Mouse (Mus musculus) limb, embryonic 11.5 days (tissue): ENCODE results near the gene Gria1. TPM values are rescaled to one million over a fixed set of nuclear protein-coding genes. Genes with fewer than 3 reads are reported as not detected.

Experiments
- ATAC-seq: fragments of 200-750 bp; cut with Nextera tagmentation; 2 replicates; pipeline ENCODE4 v1.8.0; 2017; ENCODE audit warnings: low read depth; ENCODE audit not compliant: insufficient number of reproducible peaks, low FRiP score, low TSS enrichment
- DNase-seq: peaks from one replicate; pipeline ENCODE4 v3.0.0-alpha.2; 2015; ENCODE audit warnings: low spot score
- H3K27ac ChIP-seq: fragments of 300-500 bp; sonication (generic); replicated peaks from 2 replicates; pipeline ENCODE4 v1.5.1; 2014; ENCODE audit warnings: low read depth, mild to moderate bottlenecking, low read length
- H3K27me3 ChIP-seq: fragments of 300-500 bp; sonication (generic); 2 replicates; pipeline ENCODE4 v1.6.1; 2014; ENCODE audit warnings: mild to moderate bottlenecking, low read length, mixed read lengths; ENCODE audit not compliant: control insufficient read depth, insufficient read depth
- H3K36me3 ChIP-seq: fragments of 300-500 bp; sonication (generic); 2 replicates; pipeline ENCODE4 v1.6.1; 2014; ENCODE audit warnings: mild to moderate bottlenecking, low read length, moderate library complexity, mixed read lengths; ENCODE audit not compliant: control insufficient read depth, insufficient read depth
- H3K4me1 ChIP-seq: fragments of 300-500 bp; sonication (generic); 2 replicates; pipeline ENCODE4 v1.6.1; 2014; ENCODE audit warnings: low read length, mixed read lengths; ENCODE audit not compliant: control insufficient read depth, insufficient read depth
- H3K4me2 ChIP-seq: fragments of 300-500 bp; sonication (generic); 2 replicates; pipeline ENCODE4 v1.6.1; 2014; ENCODE audit warnings: low read depth, mild to moderate bottlenecking, moderate library complexity; ENCODE audit not compliant: severe bottlenecking
- H3K4me3 ChIP-seq: fragments of 300-500 bp; sonication (generic); 2 replicates; pipeline ENCODE4 v1.5.1; 2014; ENCODE audit warnings: low read depth, low read length
- H3K9ac ChIP-seq: fragments of 300-500 bp; sonication (generic); 2 replicates; pipeline ENCODE4 v1.6.1; 2014; ENCODE audit warnings: mild to moderate bottlenecking, low read length
- H3K9me3 ChIP-seq: fragments of 300-500 bp; sonication (generic); 2 replicates; pipeline ENCODE4 v1.6.1; 2016; ENCODE audit warnings: low read length; ENCODE audit not compliant: control insufficient read depth
- WGBS: fragments of 180-500 bp; shearing (Covaris S2); extraction: QIAGEN DNeasy Blood & Tissue Kit; methylation state at CpG from one replicate; pipeline ENCODE4 v1.1.7; 2014; 5-methylcytosine and 5-hydroxymethylcytosine counted together
- polyA plus RNA-seq: library from polyadenylated mRNA; unstranded; fragments of >200 nt; fragmentation: Nextera tagmentation; extraction: Ambion mirVana; gene quantifications from 2 replicates; pipeline ENCODE4 v1.2.1, GENCODE M21; 2014

Gene Gria1
- polyA plus RNA-seq, 1 experiment from 2014 or later, result 0.24 TPM

DNA sequence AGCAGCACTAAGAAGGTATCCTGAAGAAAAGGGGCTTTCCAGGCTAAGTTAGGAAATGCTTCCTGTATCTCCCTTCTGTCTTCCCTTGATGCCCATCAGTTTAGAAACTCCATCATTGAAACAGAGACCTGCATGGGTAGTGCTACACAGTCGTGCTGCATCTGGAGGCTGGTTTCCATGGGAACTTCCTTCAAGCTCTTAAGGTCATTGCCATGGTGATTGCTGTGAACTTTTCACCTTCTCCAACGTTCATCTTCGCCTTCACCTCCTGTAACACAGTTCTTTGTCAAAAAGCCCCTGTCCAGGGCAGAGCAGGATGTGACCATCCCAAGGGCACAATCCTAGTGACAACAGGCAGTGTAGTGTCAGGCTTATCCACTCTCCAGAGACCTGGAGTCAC lies 228.6 kb downstream of the Gria1 start:
- Histone ChIP-seq H3K4me3 (no peak overlapping the region), H3K36me3 (no peaks in the 10 kb centered on the region), H3K27ac (no peak overlapping the region), H3K4me2 (no peak overlapping the region), H3K9me3 (no peaks in the 10 kb centered on the region), H3K9ac (no peak overlapping the region), H3K27me3 (no peaks in the 10 kb centered on the region), H3K4me1 (peaks cover 7% of the 10 kb centered on the region)
- 33% methylated on average over 3 of the region's 3 CpGs for WGBS
- DNase-seq (no peak), ATAC-seq (no peak)

DNA sequence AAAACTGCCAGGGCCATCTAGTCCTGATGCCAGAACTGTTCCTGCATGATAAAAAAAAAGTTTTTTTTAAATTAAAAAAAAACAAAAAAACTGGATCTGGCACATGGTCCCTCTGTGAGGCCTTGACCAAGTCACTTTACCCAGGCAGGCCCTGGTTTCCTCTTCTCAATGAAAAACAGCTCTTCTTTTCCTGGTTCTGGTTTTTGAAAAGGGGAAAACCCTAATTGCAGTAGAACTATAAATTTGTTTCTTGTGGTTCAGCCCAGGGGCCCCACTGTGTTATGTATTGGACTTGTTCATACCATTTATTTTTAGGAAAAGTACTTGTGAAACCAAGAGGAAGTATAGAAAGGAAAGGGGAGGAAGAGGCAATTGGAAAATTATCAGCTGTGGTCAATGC lies 232.6 kb downstream of the Gria1 start:
- Histone ChIP-seq H3K4me2 (no peak overlapping the region), H3K4me3 (no peak overlapping the region), H3K9ac (no peak overlapping the region), H3K27ac (no peak overlapping the region), H3K9me3 (no peaks in the 10 kb centered on the region), H3K27me3 (no peaks in the 10 kb centered on the region), H3K4me1 (no peaks in the 10 kb centered on the region), H3K36me3 (no peaks in the 10 kb centered on the region)
- DNase-seq, result no peak
- no peak for ATAC-seq

DNA sequence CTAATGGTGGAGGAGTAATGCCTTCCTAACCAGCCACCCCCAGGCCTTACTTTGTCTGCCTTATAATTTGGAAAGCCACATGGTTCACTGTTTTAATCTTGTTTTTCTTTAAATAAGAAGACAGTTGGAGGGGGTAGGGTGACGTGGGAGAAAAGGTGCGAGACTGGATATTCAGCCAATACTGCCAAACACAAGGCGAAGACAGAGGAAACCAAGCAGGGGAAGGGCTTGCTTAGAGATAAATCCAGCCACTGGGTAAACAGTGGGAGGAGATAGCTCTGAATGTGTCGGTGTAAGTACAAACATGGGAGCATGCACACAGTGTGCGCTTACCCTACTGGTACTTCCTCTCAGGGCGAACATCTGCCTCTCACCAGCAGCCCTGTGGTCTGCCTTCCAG lies 233.4 kb downstream of the Gria1 start:
- ATAC-seq, result no peak
- Histone ChIP-seq H3K27ac (no peak overlapping the region), H3K9me3 (no peaks in the 10 kb centered on the region), H3K36me3 (no peaks in the 10 kb centered on the region), H3K4me2 (no peak overlapping the region), H3K27me3 (no peaks in the 10 kb centered on the region), H3K4me1 (no peaks in the 10 kb centered on the region), H3K9ac (no peak overlapping the region), H3K4me3 (no peak overlapping the region)
- no peak for DNase-seq
- 82% methylated on average over 6 of the region's 6 CpGs for WGBS

DNA sequence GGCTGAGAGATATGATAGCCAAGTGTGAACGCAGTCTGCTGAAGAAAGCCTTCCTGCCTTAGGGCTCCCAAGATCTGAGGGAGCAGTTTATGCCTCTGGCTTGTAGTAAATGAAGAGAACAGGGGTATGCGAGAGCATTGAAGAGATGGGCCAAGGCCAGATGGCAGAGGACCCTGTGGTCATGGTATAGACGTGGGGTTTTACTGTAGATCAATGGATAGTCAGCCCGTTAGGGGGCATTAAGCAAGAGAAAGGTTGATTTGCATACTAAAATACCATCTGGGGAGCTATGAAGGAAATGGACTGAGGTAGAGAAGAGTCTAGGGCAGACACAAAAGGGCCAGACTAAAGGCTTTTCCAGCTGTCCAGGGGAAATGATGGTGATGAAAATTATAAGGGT lies 237.7 kb downstream of the Gria1 start:
- Histone ChIP-seq H3K27me3 (no peaks in the 10 kb centered on the region), H3K9ac (no peak overlapping the region), H3K27ac (no peak overlapping the region), H3K4me2 (no peak overlapping the region), H3K36me3 (no peaks in the 10 kb centered on the region), H3K4me1 (no peaks in the 10 kb centered on the region), H3K9me3 (no peaks in the 10 kb centered on the region), H3K4me3 (no peak overlapping the region)
- WGBS, result 83% methylated on average over 4 of the region's 4 CpGs
- DNase-seq (no peak), ATAC-seq (no peak)

DNA sequence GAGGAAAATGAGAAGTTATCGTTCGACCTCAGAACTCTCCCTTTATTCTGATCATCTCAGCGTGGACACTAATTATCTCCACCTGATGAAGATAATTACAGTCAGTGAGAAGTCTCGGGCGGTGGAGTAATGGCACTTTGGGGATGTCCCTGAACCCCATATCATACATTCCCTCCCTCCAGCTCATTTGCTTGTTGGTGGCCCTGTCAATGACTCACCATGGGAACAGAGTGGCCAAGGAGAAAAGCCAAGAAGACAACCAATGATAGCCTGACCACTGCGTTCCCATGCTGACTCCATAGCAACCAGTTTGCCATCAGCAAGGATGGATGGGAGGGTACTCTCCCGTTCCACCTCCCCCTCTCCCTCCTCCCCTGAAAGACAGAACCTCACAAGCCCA lies 238.9 kb downstream of the Gria1 start:
- no peaks in the 10 kb centered on the region for H3K36me3 ChIP-seq
- H3K4me3 ChIP-seq, result no peak overlapping the region
- no peak overlapping the region for H3K9ac ChIP-seq
- 78% methylated on average over 7 of the region's 7 CpGs for WGBS
- H3K4me2 ChIP-seq, result no peak overlapping the region
- H3K27ac ChIP-seq, result no peak overlapping the region
- DNase-seq (no peak), ATAC-seq (no peak)
- H3K9me3 ChIP-seq, result no peaks in the 10 kb centered on the region
- no peaks in the 10 kb centered on the region for H3K4me1 ChIP-seq
- no peaks in the 10 kb centered on the region for H3K27me3 ChIP-seq

DNA sequence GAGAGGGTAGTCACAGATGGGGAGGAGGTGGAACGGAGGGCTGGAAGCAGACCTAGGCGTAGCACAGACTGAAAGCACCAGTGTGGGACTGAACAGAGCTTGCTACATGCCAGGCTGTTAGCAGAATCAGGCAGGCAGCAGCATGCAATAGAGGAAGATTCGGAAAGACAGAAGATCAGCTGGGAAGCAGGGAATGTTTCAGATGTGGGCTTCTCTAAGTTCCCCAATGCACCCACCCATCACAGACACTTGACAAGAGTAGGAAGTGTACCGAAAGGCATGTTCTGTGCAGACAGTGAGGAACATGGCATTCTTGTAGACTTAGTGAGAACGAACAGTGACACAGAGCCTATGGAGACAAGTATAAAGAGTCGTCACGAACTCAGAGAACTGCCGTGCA lies 260.5 kb downstream of the Gria1 start:
- Histone ChIP-seq H3K27ac (no peak overlapping the region), H3K4me1 (no peaks in the 10 kb centered on the region), H3K9me3 (no peaks in the 10 kb centered on the region), H3K27me3 (no peaks in the 10 kb centered on the region), H3K36me3 (no peaks in the 10 kb centered on the region), H3K9ac (no peak overlapping the region), H3K4me3 (no peak overlapping the region), H3K4me2 (no peak overlapping the region)
- WGBS, result 89% methylated on average over 8 of the region's 8 CpGs
- no peak for ATAC-seq
- no peak for DNase-seq

DNA sequence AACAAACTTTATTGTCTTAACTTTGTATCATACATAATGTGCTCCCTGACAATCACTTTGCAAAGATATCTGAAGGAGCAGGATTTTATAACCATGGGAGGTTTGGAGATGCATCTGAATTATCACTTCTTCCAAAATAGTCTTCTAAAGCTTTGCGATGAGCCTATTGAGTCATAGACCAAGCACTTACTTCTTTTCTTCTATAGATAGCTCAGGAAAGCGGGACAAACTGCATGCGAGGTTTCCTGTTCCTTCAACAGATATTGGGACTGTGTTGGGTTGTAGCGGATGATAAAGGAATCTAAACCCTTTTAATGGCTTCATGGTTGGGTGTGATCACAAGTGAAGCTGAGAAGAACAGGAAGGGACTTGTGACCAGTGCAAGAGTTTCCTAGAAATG lies 263.5 kb downstream of the Gria1 start:
- WGBS, result 92% methylated on average over 4 of the region's 4 CpGs
- no peak overlapping the region for H3K4me3 ChIP-seq

DNA sequence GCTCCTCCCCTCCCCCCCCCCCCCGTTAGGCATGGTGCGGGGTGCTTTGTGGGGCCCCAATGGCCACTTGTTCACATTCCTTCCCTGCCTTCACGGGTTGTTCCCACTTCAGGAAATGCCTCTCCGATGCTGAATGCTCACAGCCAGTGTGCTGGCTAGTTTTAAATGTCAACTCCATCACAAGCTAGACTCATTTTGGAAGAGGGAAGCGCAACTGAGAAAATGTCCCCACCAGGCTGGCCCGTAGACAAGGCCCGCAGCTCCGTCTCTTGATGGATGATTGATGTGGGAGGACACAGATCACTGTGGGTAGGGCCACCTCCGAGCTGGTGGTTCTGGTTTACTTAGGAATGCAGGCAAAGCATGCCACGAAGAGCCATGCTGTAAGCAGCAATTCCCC lies 266.9 kb downstream of the Gria1 start:
- Histone ChIP-seq H3K27ac (no peak overlapping the region), H3K27me3 (no peaks in the 10 kb centered on the region), H3K9ac (no peak overlapping the region), H3K36me3 (no peaks in the 10 kb centered on the region), H3K4me2 (no peak overlapping the region), H3K9me3 (no peaks in the 10 kb centered on the region), H3K4me1 (no peaks in the 10 kb centered on the region), H3K4me3 (no peak overlapping the region)
- ATAC-seq (no peak), DNase-seq (peak; percentile 24)
- WGBS, result 47% methylated on average over 10 of the region's 10 CpGs

More for the DNA sequence above, 263.5 kb downstream of the Gria1 start:
- ATAC-seq (no peak), DNase-seq (no peak)
- Histone ChIP-seq H3K27ac (no peak overlapping the region), H3K9me3 (no peaks in the 10 kb centered on the region), H3K36me3 (no peaks in the 10 kb centered on the region), H3K27me3 (no peaks in the 10 kb centered on the region), H3K9ac (no peak overlapping the region), H3K4me1 (no peaks in the 10 kb centered on the region), H3K4me2 (no peak overlapping the region)

DNA sequence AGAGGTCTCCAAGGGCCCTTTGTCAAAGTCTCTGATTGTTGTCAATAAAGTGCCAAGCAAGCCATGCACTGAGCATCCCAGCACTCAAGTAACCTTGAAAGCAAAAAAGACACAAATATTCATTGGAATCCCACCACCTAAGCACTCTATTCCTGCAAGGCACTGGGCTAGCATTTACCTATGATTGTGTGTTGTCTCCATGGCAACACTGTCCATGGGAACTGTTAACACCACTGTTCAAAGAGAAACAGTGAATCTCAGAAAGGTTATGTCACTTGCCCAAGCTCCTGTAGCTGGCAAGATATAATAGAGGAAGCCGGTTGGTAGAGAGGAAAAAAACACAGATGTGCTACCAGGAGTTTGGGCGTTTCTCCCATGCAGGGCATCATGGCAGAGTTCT lies 274.9 kb downstream of the Gria1 start:
- Histone ChIP-seq H3K27ac (no peak overlapping the region), H3K27me3 (no peaks in the 10 kb centered on the region), H3K4me1 (no peaks in the 10 kb centered on the region), H3K4me3 (no peak overlapping the region), H3K9me3 (no peaks in the 10 kb centered on the region), H3K9ac (no peak overlapping the region), H3K4me2 (no peak overlapping the region), H3K36me3 (no peaks in the 10 kb centered on the region)
- no peak for ATAC-seq
- no peak for DNase-seq
- 89% methylated on average over 2 of the region's 2 CpGs for WGBS
